Mouse (Mus musculus) neural tube, embryonic 14.5 days (tissue): ENCODE results near the gene Fgfr1op. TPM values are rescaled to one million over a fixed set of nuclear protein-coding genes. Genes with fewer than 3 reads are reported as not detected.

Source experiments
- ATAC-seq: fragments of 200-750 bp; cut with Nextera tagmentation; 2 replicates; pipeline ENCODE4 v1.8.0; 2017; ENCODE audit warnings: low read depth, mild to moderate bottlenecking, moderate TSS enrichment, moderate library complexity
- H3K27ac ChIP-seq: fragments of 300-500 bp; sonication (generic); 2 replicates; pipeline ENCODE4 v1.5.1; 2014; ENCODE audit warnings: low read depth, mild to moderate bottlenecking, control low read depth, low read length, moderate library complexity, mixed read lengths
- H3K27me3 ChIP-seq: fragments of 300-500 bp; sonication (generic); 2 replicates; pipeline ENCODE4 v1.6.1; 2014; ENCODE audit warnings: low read length; ENCODE audit not compliant: control insufficient read depth, insufficient read depth
- H3K36me3 ChIP-seq: fragments of 300-500 bp; sonication (generic); 2 replicates; pipeline ENCODE4 v1.6.1; 2014; ENCODE audit warnings: low read length, mixed read lengths; ENCODE audit not compliant: control insufficient read depth, insufficient read depth
- H3K4me1 ChIP-seq: fragments of 300-500 bp; sonication (generic); 2 replicates; pipeline ENCODE4 v1.6.1; 2014; ENCODE audit warnings: low read length; ENCODE audit not compliant: control insufficient read depth, insufficient read depth
- H3K4me2 ChIP-seq: fragments of 300-500 bp; sonication (generic); 2 replicates; pipeline ENCODE4 v1.6.1; 2014; ENCODE audit warnings: mild to moderate bottlenecking, low read depth, low read length, control low read depth
- H3K4me3 ChIP-seq: fragments of 300-500 bp; sonication (generic); 2 replicates; pipeline ENCODE4 v1.5.1; 2014; ENCODE audit warnings: low read depth, low read length, control low read depth, mixed read lengths
- H3K9ac ChIP-seq: fragments of 300-500 bp; sonication (generic); replicated peaks from 2 replicates; pipeline ENCODE4 v1.6.1; 2014; ENCODE audit warnings: low read depth, mild to moderate bottlenecking, control low read depth, low read length, mixed read lengths
- H3K9me3 ChIP-seq: fragments of 300-500 bp; sonication (generic); 2 replicates; pipeline ENCODE4 v1.6.1; 2016; ENCODE audit warnings: low read length; ENCODE audit not compliant: control insufficient read depth
- WGBS: fragments of 180-500 bp; shearing (Covaris S2); extraction: QIAGEN DNeasy Blood & Tissue Kit; methylation state at CpG from one replicate; pipeline ENCODE4 v1.1.7; 2014; 5-methylcytosine and 5-hydroxymethylcytosine counted together
- polyA plus RNA-seq: library from polyadenylated mRNA; unstranded; fragments of >200 nt; fragmentation: Nextera tagmentation; extraction: Ambion mirVana; gene quantifications from 2 replicates; pipeline ENCODE4 v1.2.1, GENCODE M21; 2014

Gene Fgfr1op
- polyA plus RNA-seq, 1 experiment from 2014 or later = 30.9 TPM

DNA sequence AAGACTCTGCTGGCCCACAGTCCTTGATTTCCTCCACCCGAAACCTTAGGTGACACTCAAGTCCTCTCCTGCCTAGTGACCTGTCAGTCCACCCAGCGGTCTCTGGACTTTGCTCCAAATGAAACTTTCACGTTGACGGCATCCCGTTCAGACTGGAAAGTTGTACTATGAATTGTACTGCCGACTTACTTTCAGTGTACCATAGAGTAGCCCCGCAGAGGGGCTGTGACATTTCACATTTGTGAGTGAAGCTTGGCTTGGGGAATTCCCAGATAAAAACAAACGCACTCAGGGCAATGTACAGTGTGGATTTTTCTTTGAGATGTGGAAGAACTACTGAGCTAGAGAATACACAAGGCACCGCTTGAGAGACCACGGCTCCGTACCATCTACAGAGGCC lies 76.9 kb downstream of the Fgfr1op start:
- 95% methylated on average over 11 of the region's 11 CpGs for WGBS
- Histone ChIP-seq H3K4me1 (no peaks in the 10 kb centered on the region), H3K36me3 (no peaks in the 10 kb centered on the region), H3K4me3 (no peak overlapping the region), H3K4me2 (no peak overlapping the region), H3K9me3 (no peaks in the 10 kb centered on the region), H3K27ac (no peak overlapping the region), H3K27me3 (no peaks in the 10 kb centered on the region), H3K9ac (no peak overlapping the region)
- ATAC-seq = no peak

DNA sequence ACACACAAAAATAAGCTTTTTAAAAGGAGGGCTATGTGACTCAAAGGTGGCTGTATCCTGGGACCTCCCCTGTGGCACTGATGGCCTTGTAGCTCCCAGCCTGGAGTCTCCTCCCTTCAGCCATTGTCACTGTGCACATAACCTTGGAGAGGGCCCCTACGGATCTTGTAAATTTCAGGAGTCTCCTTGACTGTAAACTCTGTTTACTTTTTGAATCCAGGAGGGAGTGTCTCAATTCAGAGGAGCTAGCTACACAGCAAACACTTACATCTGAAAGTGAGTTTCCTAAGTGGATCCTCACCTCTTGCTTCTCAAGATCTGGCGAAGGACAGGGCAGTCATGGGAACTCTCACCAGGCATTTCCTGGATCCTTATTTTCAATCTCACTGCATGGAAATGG lies 78.8 kb downstream of the Fgfr1op start:
- Histone ChIP-seq H3K36me3 (no peaks in the 10 kb centered on the region), H3K4me2 (no peak overlapping the region), H3K27ac (no peak overlapping the region), H3K4me1 (no peaks in the 10 kb centered on the region), H3K9ac (no peak overlapping the region), H3K4me3 (no peak overlapping the region), H3K9me3 (no peaks in the 10 kb centered on the region), H3K27me3 (no peaks in the 10 kb centered on the region)
- 73% methylated on average over 2 of the region's 2 CpGs for WGBS
- no peak for ATAC-seq

- Histone ChIP-seq H3K4me3 (no peak overlapping the region), H3K27ac (no peak overlapping the region), H3K9me3 (no peaks in the 10 kb centered on the region), H3K36me3 (no peaks in the 10 kb centered on the region), H3K4me2 (no peak overlapping the region), H3K9ac (no peak overlapping the region), H3K4me1 (no peaks in the 10 kb centered on the region), H3K27me3 (no peaks in the 10 kb centered on the region)
- WGBS = 86% methylated on average over 4 of the region's 4 CpGs
- no peak for ATAC-seq
These were observed 80.9 kb downstream of the Fgfr1op start for GRCm38 (mm10) chr17:8246102-8246754.

Other genes with a start within 250 kb of the Fgfr1op start
- gene Tagap, start 239.5 kb upstream of the Fgfr1op start, polyA plus RNA-seq = 0.42 and 0.54 TPM in 2 replicates
- 88.1 and 93.2 TPM in 2 replicates for gene Rsph3a, start 219.9 kb upstream of the Fgfr1op start, polyA plus RNA-seq
- gene Gm49673, start 17.7 kb upstream of the Fgfr1op start, polyA plus RNA-seq = 0.33 TPM in 1 of 2 replicates, not detected in the other
- gene Rnaset2a, start 17.4 kb upstream of the Fgfr1op start, polyA plus RNA-seq = 8.3 and 11.7 TPM in 2 replicates
- gene Ccr6, start 70.5 kb downstream of the Fgfr1op start, polyA plus RNA-seq = not detected in 2 replicates
- gene Mpc1, start 117.4 kb downstream of the Fgfr1op start, polyA plus RNA-seq = 408 and 480 TPM in 2 replicates
- 149 and 195 TPM in 2 replicates for gene Sft2d1, start 145.6 kb downstream of the Fgfr1op start, polyA plus RNA-seq
- gene Prr18, start 172.0 kb downstream of the Fgfr1op start, polyA plus RNA-seq = 17.0 and 20.6 TPM in 2 replicates
- 0.81 and 0.96 TPM in 2 replicates for gene T2, start 190.5 kb downstream of the Fgfr1op start, polyA plus RNA-seq